Mouse (Mus musculus): Measurements from ENCODE around the gene Kcng3.

The Kcng3 gene

GRCm38 (mm10) chr17:83645226-83645808 lies 13.6 kb upstream of the Kcng3 start:
- POLR2A ChIA-PET, result interaction anchor here (0.6 to 2.1 kb wide), 26 partner anchors 9 to 267 kb away, joined by 3 to 18 read pairs (median 5); partner anchors contain the start of gene Mta3 (in 1 of the 4)
- CTCF ChIA-PET, result interaction anchor here (0.5 to 2.1 kb wide), 44 partner anchors 8 to 465 kb away, joined by 3 to 26 read pairs (median 4); partner anchors contain the start of gene Kcng3 (in 1 of the 4)

GRCm38 (mm10) chr17:83637393-83637792 lies 5.7 kb upstream of the Kcng3 start:
- ChIA-PET CTCF (interaction anchor here (0.6 to 1.9 kb wide), 10 partner anchors 52 to 370 kb away, joined by 3 to 7 read pairs (median 4); no protein-coding TSS in a partner anchor), POLR2A (interaction anchor here in 3 of 4 experiments (0.6 to 1.6 kb wide), 5 partner anchors 13 to 217 kb away, joined by 3 to 7 read pairs (median 3); no protein-coding TSS in a partner anchor)

GRCm38 (mm10) chr17:83636443-83636842 lies 4.7 kb upstream of the Kcng3 start:
- CTCF ChIA-PET, result interaction anchor here in 1 of 4 experiments (1.3 to 1.9 kb wide), 3 partner anchors 96 to 301 kb away, joined by 4 to 7 read pairs (median 4); no protein-coding TSS in a partner anchor
- POLR2A ChIA-PET, result interaction anchor here in 2 of 4 experiments (0.8 to 1.6 kb wide), 4 partner anchors 9 to 102 kb away, joined by 3 to 7 read pairs (median 4); no protein-coding TSS in a partner anchor

GRCm38 (mm10) chr17:83632653-83633570 lies 1.2 kb upstream of the Kcng3 start:
- ChIA-PET CTCF (interaction anchor here in 3 of 4 experiments (0.5 to 1.4 kb wide), 7 partner anchors 12 to 591 kb away, joined by 3 to 6 read pairs (median 3); no protein-coding TSS in a partner anchor), POLR2A (interaction anchor here in 2 of 4 experiments (0.7 to 1.7 kb wide), 6 partner anchors 10 to 175 kb away, joined by 3 to 10 read pairs (median 3); no protein-coding TSS in a partner anchor)

DNA sequence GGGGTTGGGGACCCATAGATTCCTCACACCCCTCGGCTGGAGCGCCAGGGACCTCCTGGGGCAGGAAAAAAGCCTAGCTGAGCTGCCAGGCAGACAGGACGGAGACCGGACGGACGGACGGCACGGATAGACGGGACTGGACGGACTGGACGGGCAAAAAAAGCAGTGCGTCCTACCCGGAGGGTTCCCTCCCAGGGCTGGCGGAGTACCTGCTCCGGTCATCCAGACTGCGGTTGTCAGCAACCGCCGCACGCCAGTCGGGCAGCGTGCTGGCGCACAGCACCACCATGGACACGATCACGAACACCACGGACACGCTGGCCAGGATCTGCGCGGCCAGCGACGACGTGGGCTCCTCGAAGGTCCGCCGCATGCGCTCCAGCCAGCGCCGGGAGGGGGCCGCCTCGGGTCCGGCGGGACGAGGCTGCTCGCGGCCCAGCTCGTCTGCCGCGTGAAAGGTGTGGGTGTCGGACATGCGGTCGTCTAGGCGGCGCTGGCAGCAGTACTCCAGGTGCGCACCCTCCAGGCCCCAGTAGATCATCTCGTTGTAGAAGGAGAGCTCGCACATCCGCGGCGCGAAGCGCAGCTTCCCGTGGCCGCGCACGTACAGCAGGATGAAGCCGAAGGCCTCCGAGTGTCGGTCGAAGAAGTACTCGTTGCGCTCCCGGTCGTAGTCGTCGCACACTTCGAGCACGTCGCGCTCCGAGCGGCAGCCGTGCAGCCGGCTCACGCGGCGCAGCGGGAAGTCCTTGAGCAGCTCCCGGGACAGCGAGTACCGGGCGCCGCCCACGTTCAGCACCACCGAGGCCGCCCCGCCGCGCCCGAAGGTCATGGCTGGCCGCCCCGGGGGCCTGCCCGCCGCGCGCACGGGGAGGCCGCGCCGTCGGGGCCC lies 662 bp downstream of the Kcng3 start:
- CTCF ChIA-PET, result interaction anchor here in 2 of 4 experiments (0.6 to 1.5 kb wide), 8 partner anchors 10 to 588 kb away, joined by 3 to 13 read pairs (median 3); no protein-coding TSS in a partner anchor
- POLR2A ChIA-PET, result interaction anchor here (0.6 to 2.0 kb wide), 18 partner anchors 10 to 526 kb away, joined by 3 to 10 read pairs (median 3); partner anchors contain the start of gene Haao (in 1 of the 4)

- CTCF ChIA-PET, result no interaction called here
- POLR2A ChIA-PET, result interaction anchor here in 2 of 4 experiments (1.5 to 2.1 kb wide), 2 partner anchors 14 to 21 kb away, joined by 3 to 5 read pairs; no protein-coding TSS in a partner anchor
Observed at GRCm38 (mm10) chr17:83613907-83614306, 17.8 kb downstream of the Kcng3 start.

DNA sequence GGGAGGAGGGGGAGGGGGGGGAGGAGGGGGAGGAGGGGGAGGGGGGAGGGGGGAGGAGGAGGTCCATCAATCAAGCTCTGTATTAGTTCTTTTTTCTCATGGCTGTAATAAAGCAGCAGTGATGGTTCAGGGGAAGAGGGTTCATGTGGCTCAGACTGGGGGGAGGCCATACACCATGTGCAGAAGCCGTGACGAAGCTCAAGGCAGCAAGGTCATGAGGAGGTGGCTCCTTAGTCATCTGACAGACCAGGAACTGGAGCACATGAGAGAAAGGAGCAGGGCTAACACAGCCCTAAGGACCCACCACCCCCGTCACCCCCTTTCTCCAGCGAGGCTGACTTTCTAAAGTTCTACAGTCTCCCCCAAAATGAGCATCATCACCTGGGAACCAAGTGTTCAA lies 22.2 kb downstream of the Kcng3 start:
- CTCF ChIA-PET, result interaction anchor here in 2 of 4 experiments (0.6 to 0.8 kb wide), 3 partner anchors 18 to 142 kb away, joined by 3 to 6 read pairs (median 5); no protein-coding TSS in a partner anchor
- POLR2A ChIA-PET, result interaction anchor here in 2 of 4 experiments (0.8 to 1.6 kb wide), 6 partner anchors 18 to 342 kb away, joined by 3 to 4 read pairs (median 3); no protein-coding TSS in a partner anchor

DNA sequence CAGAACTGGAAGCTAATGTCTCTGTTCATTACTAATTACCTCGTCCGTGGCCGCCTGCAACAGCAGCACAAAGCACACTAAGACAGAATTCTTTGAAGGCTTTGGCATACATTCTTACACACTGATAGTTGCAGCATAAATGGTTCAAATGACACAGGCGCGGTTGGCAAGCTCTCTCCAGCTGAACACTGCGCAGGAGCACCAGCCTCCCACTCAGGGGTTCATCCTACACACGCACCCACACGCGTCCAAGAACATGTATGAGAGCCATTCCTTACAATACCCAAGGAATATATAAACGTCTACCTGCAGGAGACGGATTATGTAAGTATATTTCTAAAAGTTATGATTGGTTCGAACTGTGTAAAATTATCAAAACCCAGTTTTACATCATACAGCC lies 30.7 kb downstream of the Kcng3 start:
- ChIA-PET POLR2A (interaction anchor here in 1 of 4 experiments (0.6 kb wide), 1 partner anchor 551 kb away, joined by 3 read pairs; no protein-coding TSS in a partner anchor), CTCF (no interaction called here)

DNA sequence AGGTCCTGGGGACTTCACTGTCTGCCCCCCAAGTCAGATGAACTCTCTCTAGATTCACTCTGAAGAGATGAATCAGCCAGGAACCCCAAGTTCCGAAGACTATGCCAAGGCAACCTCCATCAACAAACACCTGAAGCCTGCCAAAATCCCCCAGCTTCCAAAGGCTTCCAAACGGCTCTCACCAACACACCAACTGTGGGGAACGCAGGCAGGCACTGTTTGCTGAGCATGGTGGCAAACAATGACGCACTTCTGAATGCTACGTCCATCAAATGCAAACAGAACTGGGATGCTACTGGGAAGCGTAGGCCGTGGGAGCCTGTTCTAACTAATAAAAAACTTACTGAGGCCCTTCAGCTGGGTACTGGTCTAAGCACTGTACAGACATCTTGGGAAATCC lies 35.7 kb downstream of the Kcng3 start:
- ChIA-PET POLR2A (interaction anchor here in 1 of 4 experiments (0.7 kb wide), 1 partner anchor 219 kb away, joined by 3 read pairs; no protein-coding TSS in a partner anchor), CTCF (interaction anchor here in 1 of 4 experiments (1.2 kb wide), 1 partner anchor 258 kb away, joined by 3 read pairs; no protein-coding TSS in a partner anchor)

GRCm38 (mm10) chr17:83594526-83594925 lies 37.2 kb downstream of the Kcng3 start:
- POLR2A ChIA-PET, result interaction anchor here in 1 of 4 experiments (1.0 kb wide), 1 partner anchor 41 kb away, joined by 3 read pairs; no protein-coding TSS in a partner anchor

DNA sequence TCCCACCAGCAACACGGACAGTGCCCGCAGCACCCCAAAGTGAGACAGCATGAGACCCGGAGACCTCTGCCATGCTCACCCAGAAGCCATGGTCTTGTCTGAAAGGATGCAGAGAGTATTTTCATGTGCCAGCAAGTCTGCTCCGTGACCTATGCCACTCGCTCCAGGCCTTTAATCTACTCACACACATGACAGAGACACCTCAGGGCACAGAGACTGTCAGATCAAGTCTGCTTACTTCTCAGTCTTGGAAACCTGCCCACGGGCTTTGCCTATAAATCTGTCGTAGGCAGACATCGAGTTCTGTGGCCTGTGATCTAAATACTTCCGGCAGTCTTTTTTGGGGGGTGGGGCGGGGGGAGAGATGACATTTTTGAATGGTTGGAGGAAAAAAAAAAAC lies 38.3 kb downstream of the Kcng3 start:
- ChIA-PET CTCF (interaction anchor here in 1 of 4 experiments (0.6 kb wide), 1 partner anchor 103 kb away, joined by 5 read pairs; no protein-coding TSS in a partner anchor), POLR2A (no interaction called here)

More at GRCm38 (mm10) chr17:83594526-83594925, 37.2 kb downstream of the Kcng3 start:
- CTCF ChIA-PET, result no interaction called here

DNA sequence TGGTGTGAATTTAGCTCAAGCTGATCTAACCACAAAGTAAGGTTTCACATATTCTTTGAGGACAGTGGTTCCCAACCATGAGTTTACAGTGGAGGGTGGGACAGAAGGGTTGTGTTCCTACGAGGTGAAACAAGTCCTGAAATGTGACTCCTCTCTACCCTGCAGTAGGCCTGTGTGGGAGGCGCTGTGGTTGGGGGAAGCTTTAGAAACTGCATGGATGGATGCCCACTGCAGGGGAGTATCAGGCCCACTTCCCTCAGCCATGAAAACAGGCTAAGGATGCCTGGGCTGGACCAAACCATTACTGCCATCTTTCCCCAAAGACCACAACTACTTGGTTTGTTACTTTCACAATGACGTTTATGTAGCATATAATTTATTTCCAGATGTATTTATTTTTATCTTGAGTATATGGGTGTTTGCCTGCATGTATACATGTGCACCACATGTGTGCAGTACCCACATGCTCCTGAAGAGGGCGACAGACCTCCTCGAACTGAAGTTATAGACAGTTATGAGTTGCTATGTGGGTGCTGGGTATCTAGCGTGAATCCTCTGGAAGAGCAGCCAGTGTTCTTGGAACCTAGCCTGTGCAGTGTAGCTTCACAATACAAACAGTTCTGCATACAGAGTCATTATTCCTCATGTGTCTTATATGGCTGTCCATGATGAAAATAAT lies 42.9 kb downstream of the Kcng3 start:
- ChIA-PET CTCF (interaction anchor here in 2 of 4 experiments (0.9 to 1.0 kb wide), 2 partner anchors 9 to 23 kb away, joined by 3 read pairs; no protein-coding TSS in a partner anchor), POLR2A (no interaction called here)

- ChIA-PET POLR2A (no interaction called here), CTCF (interaction anchor here (0.5 to 1.0 kb wide), 6 partner anchors 11 to 111 kb away, joined by 3 to 8 read pairs (median 3); no protein-coding TSS in a partner anchor)
Observed at GRCm38 (mm10) chr17:83587731-83588130, 44.0 kb downstream of the Kcng3 start.

- POLR2A ChIA-PET, result interaction anchor here in 2 of 4 experiments (0.7 kb wide), 4 partner anchors 35 to 582 kb away, joined by 4 to 8 read pairs (median 5); no protein-coding TSS in a partner anchor
- CTCF ChIA-PET, result interaction anchor here in 2 of 4 experiments (0.7 to 1.0 kb wide), 2 partner anchors 17 to 539 kb away, joined by 3 to 11 read pairs; no protein-coding TSS in a partner anchor
Observed at GRCm38 (mm10) chr17:83582585-83582984, 49.1 kb downstream of the Kcng3 start.

DNA sequence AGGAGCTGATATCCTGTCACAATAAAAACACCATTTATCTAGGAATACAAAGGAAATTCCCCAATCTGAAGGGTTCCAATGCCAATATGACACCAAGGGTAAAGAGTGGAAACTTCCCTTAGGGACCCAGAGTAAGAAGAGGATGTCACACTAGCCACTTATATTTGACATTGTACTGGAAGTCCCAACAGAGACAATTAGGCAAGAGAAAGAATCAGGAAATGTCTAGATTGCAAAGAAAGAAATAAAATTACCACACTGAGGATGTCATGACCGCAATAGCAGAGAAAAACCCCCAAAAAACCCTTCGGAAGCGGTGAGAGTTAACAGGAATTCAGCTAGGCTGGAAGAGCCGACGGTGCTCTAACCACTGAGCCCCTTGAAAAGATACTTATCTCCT lies 51.0 kb downstream of the Kcng3 start:
- ChIA-PET POLR2A (interaction anchor here in 1 of 4 experiments (1.1 kb wide), 1 partner anchor 90 kb away, joined by 3 read pairs; no protein-coding TSS in a partner anchor), CTCF (no interaction called here)

- ChIA-PET POLR2A (interaction anchor here in 1 of 4 experiments (1.3 kb wide), 1 partner anchor 31 kb away, joined by 3 read pairs; no protein-coding TSS in a partner anchor), CTCF (interaction anchor here in 3 of 4 experiments (0.6 to 1.4 kb wide), 3 partner anchors 13 to 100 kb away, joined by 3 to 5 read pairs (median 4); no protein-coding TSS in a partner anchor)
Observed at GRCm38 (mm10) chr17:83576810-83577371, 54.8 kb downstream of the Kcng3 start.

Measured in embryonic stem cell, embryonic (primary cell).